Mouse (Mus musculus) ovary, postnatal 14 days (tissue): ENCODE results near the gene Slc7a1.
"Not testable (repeated sequence)": the region's sequence is repeated elsewhere in the genome, so short reads cannot be mapped to it uniquely, and the experiment has no call there.

ENCODE experiments used
- DNase-seq: peaks from one replicate; pipeline ENCODE4 v3.0.0; 2022; ENCODE audit warnings: low spot score

Gene Slc7a1

GRCm38 (mm10) chr5:148367816-148368215 lies 31.9 kb downstream of the Slc7a1 start:
- no peak for DNase-seq

- no peak for DNase-seq
Measured at GRCm38 (mm10) chr5:148366455-148366854, 33.2 kb downstream of the Slc7a1 start.

GRCm38 (mm10) chr5:148363441-148364113 lies 36.1 kb downstream of the Slc7a1 start:
- DNase-seq: no peak

GRCm38 (mm10) chr5:148362296-148362695 lies 37.4 kb downstream of the Slc7a1 start:
- DNase-seq: no peak

- no peak for DNase-seq
Measured at GRCm38 (mm10) chr5:148361759-148362010, 38.0 kb downstream of the Slc7a1 start.

- no peak for DNase-seq
Measured at GRCm38 (mm10) chr5:148360922-148361758, 38.6 kb downstream of the Slc7a1 start.

GRCm38 (mm10) chr5:148359131-148359530 lies 40.6 kb downstream of the Slc7a1 start:
- DNase-seq: no peak

- DNase-seq: no peak
Measured at GRCm38 (mm10) chr5:148357168-148357567, 42.5 kb downstream of the Slc7a1 start.

- no peak for DNase-seq
Measured at GRCm38 (mm10) chr5:148355822-148356221, 43.9 kb downstream of the Slc7a1 start.

GRCm38 (mm10) chr5:148354536-148354935 lies 45.2 kb downstream of the Slc7a1 start:
- no peak for DNase-seq

- no peak for DNase-seq
Measured at GRCm38 (mm10) chr5:148353429-148353828, 46.3 kb downstream of the Slc7a1 start.

- DNase-seq: no peak
Measured at GRCm38 (mm10) chr5:148349327-148350011, 50.2 kb downstream of the Slc7a1 start.

GRCm38 (mm10) chr5:148348153-148348552 lies 51.6 kb downstream of the Slc7a1 start:
- DNase-seq: no peak

- no peak for DNase-seq
Measured at GRCm38 (mm10) chr5:148346543-148346942, 53.2 kb downstream of the Slc7a1 start.

GRCm38 (mm10) chr5:148344374-148344773 lies 55.3 kb downstream of the Slc7a1 start:
- no peak for DNase-seq

GRCm38 (mm10) chr5:148342061-148342741 lies 57.5 kb downstream of the Slc7a1 start:
- no peak for DNase-seq

- DNase-seq: no peak
Measured at GRCm38 (mm10) chr5:148339126-148339525, 60.6 kb downstream of the Slc7a1 start.

GRCm38 (mm10) chr5:148332622-148332974 lies 67.1 kb downstream of the Slc7a1 start:
- peak; percentile 71 for DNase-seq

- no peak for DNase-seq
Measured at GRCm38 (mm10) chr5:148331926-148332621, 67.6 kb downstream of the Slc7a1 start.

GRCm38 (mm10) chr5:148331229-148331776 lies 68.4 kb downstream of the Slc7a1 start:
- DNase-seq: no peak

- no peak for DNase-seq
Measured at GRCm38 (mm10) chr5:148328982-148329381, 70.7 kb downstream of the Slc7a1 start.

- not testable (repeated sequence) for DNase-seq
Measured at GRCm38 (mm10) chr5:148326295-148326694, 73.4 kb downstream of the Slc7a1 start.
